Mouse (Mus musculus) MEL (cell line): Measurements from ENCODE around the gene Rpl3. TPM values are rescaled to one million over a fixed set of nuclear protein-coding genes. Genes with fewer than 3 reads are reported as not detected.

Experiments used
- DNase-seq: peaks from one replicate; pipeline ENCODE4 v3.0.0; 2011; ENCODE audit warnings: low read depth, low spot score
- H3K27ac ChIP-seq: 2 replicates; pipeline ENCODE4 v1.5.1; 2012; ENCODE audit warnings: low read depth, mild to moderate bottlenecking, control low read depth, low read length, moderate library complexity; ENCODE audit not compliant: control insufficient read depth
- H3K27me3 ChIP-seq, 2 experiments: fragments of 150-350 bp in 1 of 2; sonication (generic) in 1 of 2; 2 replicates each; pipeline ENCODE4 v1.6.1; 2012; ENCODE audit warnings: low read length in 2 of 2, mild to moderate bottlenecking in 2 of 2, improper control_type of control experiment in 1 of 2, moderate library complexity in 1 of 2; ENCODE audit not compliant: insufficient read depth in 2 of 2, control insufficient read depth in 1 of 2
- H3K36me3 ChIP-seq, 2 experiments: 2 replicates each; pipeline ENCODE4 v1.6.1; 2012 to 2014; ENCODE audit warnings: low read length in 2 of 2, improper control_type of control experiment in 1 of 2, inconsistent platforms in 1 of 2, mild to moderate bottlenecking in 1 of 2; ENCODE audit not compliant: insufficient read depth in 2 of 2, control insufficient read depth in 1 of 2
- H3K4me1 ChIP-seq, 2 experiments: fragments of 150-350 bp in 1 of 2; sonication (generic) in 1 of 2; 2 replicates each; pipeline ENCODE4 v1.6.1; 2012; ENCODE audit warnings: low read length in 2 of 2, improper control_type of control experiment in 1 of 2, mild to moderate bottlenecking in 1 of 2; ENCODE audit not compliant: insufficient read depth in 2 of 2, control insufficient read depth in 1 of 2
- H3K4me3 ChIP-seq, 2 experiments: fragments of 150-350 bp in 1 of 2; sonication (generic) in 1 of 2; 2 replicates each; pipeline ENCODE4 v1.5.1; 2012; ENCODE audit warnings: low read depth in 2 of 2, low read length in 2 of 2, mild to moderate bottlenecking in 2 of 2, moderate library complexity in 2 of 2, control low read depth in 1 of 2, improper control_type of control experiment in 1 of 2; ENCODE audit not compliant: control insufficient read depth in 1 of 2, insufficient read depth in 1 of 2
- H3K79me2 ChIP-seq: 2 replicates; pipeline ENCODE4 v1.6.1; 2012; ENCODE audit warnings: mild to moderate bottlenecking, low read length, moderate library complexity; ENCODE audit not compliant: control insufficient read depth, poor library complexity, insufficient read depth
- H3K9ac ChIP-seq: 2 replicates; pipeline ENCODE4 v1.6.1; 2012; ENCODE audit warnings: low read depth, mild to moderate bottlenecking, control low read depth, low read length, moderate library complexity; ENCODE audit not compliant: control insufficient read depth, poor library complexity, severe bottlenecking
- H3K9me3 ChIP-seq: fragments of 150-350 bp; sonication (generic); replicated peaks from 2 replicates; pipeline ENCODE4 v1.6.1; 2012; ENCODE audit warnings: mild to moderate bottlenecking, low read length, improper control_type of control experiment, moderate library complexity; ENCODE audit not compliant: insufficient read depth
- BHLHE40 ChIP-seq: IDR thresholded peaks from 2 replicates; pipeline ENCODE4 v1.6.1; 2012; ENCODE audit warnings: low read depth, mild to moderate bottlenecking, inconsistent platforms, low read length, improper control_type of control experiment, borderline replicate concordance
- CHD1 ChIP-seq: IDR thresholded peaks from 2 replicates; pipeline ENCODE4 v1.6.1; 2012; ENCODE audit warnings: low read depth, mild to moderate bottlenecking, inconsistent platforms, low read length, improper control_type of control experiment
- CHD2 ChIP-seq: IDR thresholded peaks from 2 replicates; pipeline ENCODE4 v1.6.1; 2011; ENCODE audit warnings: low read length, improper control_type of control experiment
- E2F4 ChIP-seq: IDR thresholded peaks from 2 replicates; pipeline ENCODE4 v1.6.1; 2011; ENCODE audit warnings: low read depth, low read length, improper control_type of control experiment, borderline replicate concordance
- GABPA ChIP-seq: IDR thresholded peaks from 2 replicates; pipeline ENCODE4 v1.6.1; 2012; ENCODE audit warnings: low read depth, mild to moderate bottlenecking, inconsistent platforms, low read length, improper control_type of control experiment, moderate library complexity
- GATA1 ChIP-seq: IDR thresholded peaks from 2 replicates; pipeline ENCODE4 v1.6.1; 2011; ENCODE audit warnings: low read depth, low read length, improper control_type of control experiment
- HCFC1 ChIP-seq: IDR thresholded peaks from 2 replicates; pipeline ENCODE4 v1.6.1; 2012; ENCODE audit warnings: low read depth, mild to moderate bottlenecking, inconsistent platforms, low read length, improper control_type of control experiment, moderate library complexity
- JUND ChIP-seq: IDR thresholded peaks from 2 replicates; pipeline ENCODE4 v1.6.1; 2011; ENCODE audit warnings: low read depth, mild to moderate bottlenecking, improper control_type of control experiment, low read length
- KAT2A ChIP-seq: conservative IDR thresholded peaks from 2 replicates; pipeline ENCODE4 v1.6.1; 2012; ENCODE audit warnings: low read depth, low read length, improper control_type of control experiment, inconsistent platforms
- MAZ ChIP-seq: IDR thresholded peaks from 2 replicates; pipeline ENCODE4 v1.6.1; 2012; ENCODE audit warnings: low read depth, mild to moderate bottlenecking, inconsistent platforms, low read length, improper control_type of control experiment
- MEF2A ChIP-seq: IDR thresholded peaks from 2 replicates; pipeline ENCODE4 v1.6.1; 2014; ENCODE audit warnings: low read depth, mild to moderate bottlenecking, inconsistent platforms, low read length, improper control_type of control experiment; ENCODE audit not compliant: poor library complexity, insufficient replicate concordance, severe bottlenecking; ENCODE audit errors: extremely low read depth
- MYB ChIP-seq: IDR thresholded peaks from 2 replicates; pipeline ENCODE4 v1.6.1; 2011; ENCODE audit warnings: mild to moderate bottlenecking, low read depth, low read length, improper control_type of control experiment
- MYC ChIP-seq: IDR thresholded peaks from 2 replicates; pipeline ENCODE4 v1.6.1; 2011; ENCODE audit warnings: low read depth, mild to moderate bottlenecking, low read length, improper control_type of control experiment, moderate library complexity
- NELFE ChIP-seq: IDR thresholded peaks from 2 replicates; pipeline ENCODE4 v1.6.1; 2011; ENCODE audit warnings: low read depth, low read length, improper control_type of control experiment
- POLR2AphosphoS2 ChIP-seq: IDR thresholded peaks from 2 replicates; pipeline ENCODE4 v1.6.1; 2011; ENCODE audit warnings: low read length, improper control_type of control experiment
- RAD21 ChIP-seq: IDR thresholded peaks from 2 replicates; pipeline ENCODE4 v1.6.1; 2011; ENCODE audit warnings: mild to moderate bottlenecking, low read depth, low read length, improper control_type of control experiment
- RCOR1 ChIP-seq: IDR thresholded peaks from 2 replicates; pipeline ENCODE4 v1.6.1; 2012; ENCODE audit warnings: low read depth, mild to moderate bottlenecking, inconsistent platforms, low read length, improper control_type of control experiment
- SIN3A ChIP-seq: IDR thresholded peaks from 2 replicates; pipeline ENCODE4 v1.6.1; 2012; ENCODE audit warnings: low read length, improper control_type of control experiment, inconsistent platforms
- TAL1 ChIP-seq: IDR thresholded peaks from 2 replicates; pipeline ENCODE4 v1.6.1; 2012; ENCODE audit warnings: mild to moderate bottlenecking, inconsistent platforms, low read length, moderate library complexity, mixed read lengths
- TCF12 ChIP-seq: IDR thresholded peaks from 2 replicates; pipeline ENCODE4 v1.6.1; 2014; ENCODE audit warnings: low read depth, mild to moderate bottlenecking, inconsistent platforms, low read length, improper control_type of control experiment, moderate library complexity
- UBTF ChIP-seq: IDR thresholded peaks from 2 replicates; pipeline ENCODE4 v1.6.1; 2012; ENCODE audit warnings: low read depth, mild to moderate bottlenecking, inconsistent platforms, low read length, improper control_type of control experiment, moderate library complexity, borderline replicate concordance; ENCODE audit not compliant: insufficient read depth
- USF2 ChIP-seq, 2 experiments: IDR thresholded peaks; 2 replicates each; pipeline ENCODE4 v1.6.1; 2011 to 2012; ENCODE audit warnings: improper control_type of control experiment in 2 of 2, low read length in 2 of 2, borderline replicate concordance in 1 of 2, inconsistent platforms in 1 of 2, low read depth in 1 of 2, mild to moderate bottlenecking in 1 of 2; ENCODE audit not compliant: insufficient read depth in 1 of 2
- ZC3H11A ChIP-seq: IDR thresholded peaks from 2 replicates; pipeline ENCODE4 v1.6.1; 2012; ENCODE audit warnings: low read depth, mild to moderate bottlenecking, inconsistent platforms, low read length, improper control_type of control experiment
- ZMIZ1 ChIP-seq: IDR thresholded peaks from 2 replicates; pipeline ENCODE4 v1.6.1; 2012; ENCODE audit warnings: low read depth, mild to moderate bottlenecking, inconsistent platforms, low read length, improper control_type of control experiment, moderate library complexity
- ZNF384 ChIP-seq: IDR thresholded peaks from 2 replicates; pipeline ENCODE4 v1.6.1; 2012; ENCODE audit warnings: low read depth, mild to moderate bottlenecking, inconsistent platforms, low read length, improper control_type of control experiment
- polyA plus RNA-seq, 2 experiments: library from polyadenylated mRNA; stranded (reverse) in 1 of 2; unstranded in 1 of 2; fragments of >175 nt in 1 of 2; fragments of >200 nt in 1 of 2; gene quantifications; 2 replicates each; pipeline versions ENCODE4 v1.2.1 to v1.2.4; 2012; ENCODE audit warnings: low replicate concordance in 2 of 2, low read depth in 1 of 2; ENCODE audit not compliant: insufficient read length in 2 of 2, insufficient read depth in 1 of 2, missing spikeins in 1 of 2
- total RNA-seq: library from RNA; depleted of rRNA; stranded (reverse); fragments of 300-350 nt; gene quantifications from 2 replicates; pipeline ENCODE4 v1.2.3, GENCODE M21; 2012

The Rpl3 gene
- total and polyA plus RNA-seq, 3 experiments = 543 to 1,686 (median 1,096) TPM

- DNase-seq = no peak
- no peaks in the 10 kb centered on the region for H3K79me2 ChIP-seq
- H3K4me1 ChIP-seq = no peaks in the 10 kb centered on the region
- H3K9ac ChIP-seq = no peak overlapping the region
- H3K27ac ChIP-seq = no peak overlapping the region
- H3K9me3 ChIP-seq = no peaks in the 10 kb centered on the region
- no peak for TF ChIP-seq UBTF
- no peak for TF ChIP-seq HCFC1
- no peak for TF ChIP-seq SIN3A
- TF ChIP-seq TCF12 = no peak
- no peak for TF ChIP-seq MEF2A
- TF ChIP-seq E2F4 = no peak
- no peak for TF ChIP-seq ZMIZ1
- no peak for TF ChIP-seq CHD1
- TF ChIP-seq RAD21 = no peak
- no peak for TF ChIP-seq KAT2A
- TF ChIP-seq JUND = no peak
- TF ChIP-seq GATA1 = no peak
- TF ChIP-seq MYC = no peak
- TF ChIP-seq ZNF384 = no peak
- TF ChIP-seq ZC3H11A = no peak
- TF ChIP-seq CHD2 = no peak
- TF ChIP-seq BHLHE40 = no peak
- TF ChIP-seq MAZ = no peak
- TF ChIP-seq, all 39 proteins: peak for 0
- no peaks in the 10 kb centered on the region for H3K27me3 ChIP-seq
- H3K4me3 ChIP-seq = no peak overlapping the region
- H3K36me3 ChIP-seq = no peaks in the 10 kb centered on the region
Observed at GRCm38 (mm10) chr15:80035341-80035885, 56.3 kb downstream of the Rpl3 start.

DNA sequence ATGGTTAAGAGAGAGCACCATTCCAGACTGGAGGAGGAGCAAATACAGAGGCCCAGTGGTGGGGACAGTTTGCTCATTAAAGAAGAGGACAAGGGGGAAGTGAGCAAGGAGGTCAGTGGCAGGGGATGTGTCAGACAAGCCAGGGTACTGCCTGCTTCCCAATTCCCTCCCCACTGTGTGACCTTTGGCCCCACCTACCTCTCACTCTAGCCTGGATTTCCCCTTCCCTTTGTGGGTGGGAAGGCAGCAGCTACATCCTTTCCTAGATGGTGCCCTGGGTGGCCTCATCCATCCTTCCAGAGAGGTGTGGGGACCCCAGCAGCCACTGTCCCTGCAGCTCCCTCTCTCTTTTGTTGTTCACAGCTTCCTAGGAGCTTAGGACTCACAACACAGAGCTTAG, 56.8 kb downstream of the Rpl3 start:
- Histone ChIP-seq H3K4me1 (no peaks in the 10 kb centered on the region), H3K9me3 (no peaks in the 10 kb centered on the region), H3K36me3 (no peaks in the 10 kb centered on the region)

More for the DNA sequence above, 56.8 kb downstream of the Rpl3 start:
- H3K27ac ChIP-seq = no peak overlapping the region
- no peaks in the 10 kb centered on the region for H3K79me2 ChIP-seq
- no peaks in the 10 kb centered on the region for H3K27me3 ChIP-seq
- no peak overlapping the region for H3K9ac ChIP-seq
- TF ChIP-seq NELFE = no peak
- TF ChIP-seq KAT2A = no peak
- no peak for TF ChIP-seq POLR2AphosphoS2
- TF ChIP-seq GABPA = no peak
- no peak for TF ChIP-seq USF2 (IDR thresholded peaks at IDR 0.05; ENCODE audit: borderline replicate concordance in 1 of 2, insufficient read depth in 1 of 2, low read depth in 1 of 2, low read length in 2 of 2)
- TF ChIP-seq MYC = no peak
- TF ChIP-seq TAL1 = no peak
- TF ChIP-seq RCOR1 = no peak
- no peak for TF ChIP-seq MYB
- DNase-seq = no peak
- no peak overlapping the region for H3K4me3 ChIP-seq
